Mouse (Mus musculus): Measurements from ENCODE around the gene Gltp.

- TF ChIP-seq CTCF (IDR thresholded peaks at IDR 0.05; ENCODE audit: control insufficient read depth, insufficient read depth, low read length) (peak; percentile 77), POLR2A (IDR thresholded peaks at IDR 0.05; ENCODE audit: borderline replicate concordance, control insufficient read depth, low read depth, low read length) (0 out of 2 replicates have a peak, but pooled peaks have one; percentile 38)
Observed at GRCm38 (mm10) chr5:114707265-114708068, 16.7 kb upstream of the Gltp start, which contains the start of gene Tchp.

Measured in bone marrow, adult 2 months (tissue).